Mouse (Mus musculus): Measurements from ENCODE around the gene Heca. TPM values are rescaled to one million over a fixed set of nuclear protein-coding genes. Genes with fewer than 3 reads are reported as not detected.
"Not testable (repeated sequence)": the region's sequence is repeated elsewhere in the genome, so short reads cannot be mapped to it uniquely, and the experiment has no call there.

Gene Heca
- total RNA-seq (2021) = 10 to 100 TPM; 28.9 to 33.0 TPM
- long read RNA-seq, full-length matches to known transcripts = 45 of 56 reads
- long read RNA-seq, partial matches to known transcripts = 5 of 56 reads
- long read RNA-seq, other reads (novel, unspliced or antisense) = 6 of 56 reads

- peak; percentile 81 to 88 for DNase-seq (ENCODE audit: low spot score in 2 of 2)
These were observed at the start of gene Heca for GRCm38 (mm10) chr10:17947960-17948730. Heca (minus strand) TSS chr10:17948067.

GRCm38 (mm10) chr10:17990576-17990975 lies 42.7 kb upstream of the Heca start:
- no peak for DNase-seq (ENCODE audit: low spot score in 2 of 2)

- DNase-seq (ENCODE audit: low spot score in 2 of 2) = no peak
These were observed 41.3 kb upstream of the Heca start for GRCm38 (mm10) chr10:17989136-17989535.

GRCm38 (mm10) chr10:17987823-17988423 lies 40.1 kb upstream of the Heca start:
- no peak for DNase-seq (ENCODE audit: low spot score in 2 of 2)

GRCm38 (mm10) chr10:17983313-17983712 lies 35.4 kb upstream of the Heca start:
- DNase-seq (ENCODE audit: low spot score in 2 of 2) = peak in 1 of 2 experiments; percentile 12

- DNase-seq (ENCODE audit: low spot score in 2 of 2) = no peak
These were observed 18.2 kb upstream of the Heca start for GRCm38 (mm10) chr10:17966090-17966489.

- DNase-seq (ENCODE audit: low spot score in 2 of 2) = peak; percentile 43 to 51
These were observed 2.9 kb upstream of the Heca start for GRCm38 (mm10) chr10:17950761-17951160.

GRCm38 (mm10) chr10:17947175-17947906 lies 526 bp downstream of the Heca start:
- DNase-seq (ENCODE audit: low spot score in 2 of 2) = peak; percentile 37 to 66

GRCm38 (mm10) chr10:17946799-17947174 lies 1.1 kb downstream of the Heca start:
- not testable (repeated sequence) for DNase-seq (ENCODE audit: low spot score in 2 of 2)

GRCm38 (mm10) chr10:17946046-17946445 lies 1.8 kb downstream of the Heca start:
- no peak for DNase-seq (ENCODE audit: low spot score in 2 of 2)

- DNase-seq (ENCODE audit: low spot score in 2 of 2) = no peak
These were observed 14.2 kb downstream of the Heca start for GRCm38 (mm10) chr10:17933622-17934021.

- no peak for DNase-seq (ENCODE audit: low spot score in 2 of 2)
These were observed 15.7 kb downstream of the Heca start for GRCm38 (mm10) chr10:17932131-17932530.

GRCm38 (mm10) chr10:17931157-17931556 lies 16.7 kb downstream of the Heca start:
- DNase-seq (ENCODE audit: low spot score in 2 of 2) = no peak

- peak in 1 of 2 experiments; percentile 72 for DNase-seq (ENCODE audit: low spot score in 2 of 2)
These were observed 17.3 kb downstream of the Heca start for GRCm38 (mm10) chr10:17930445-17931083.

- DNase-seq (ENCODE audit: low spot score in 2 of 2) = no peak
These were observed 22.7 kb downstream of the Heca start for GRCm38 (mm10) chr10:17925200-17925599.

- no peak for DNase-seq (ENCODE audit: low spot score in 2 of 2)
These were observed 23.7 kb downstream of the Heca start for GRCm38 (mm10) chr10:17924166-17924565.

GRCm38 (mm10) chr10:17921381-17921780 lies 26.5 kb downstream of the Heca start:
- DNase-seq (ENCODE audit: low spot score in 2 of 2) = no peak

GRCm38 (mm10) chr10:17919971-17920370 lies 27.9 kb downstream of the Heca start:
- DNase-seq (ENCODE audit: low spot score in 2 of 2) = no peak

- no peak for DNase-seq (ENCODE audit: low spot score in 2 of 2)
These were observed 28.8 kb downstream of the Heca start for GRCm38 (mm10) chr10:17919032-17919431.

- peak; percentile 53 to 81 for DNase-seq (ENCODE audit: low spot score in 2 of 2)
These were observed 39.1 kb downstream of the Heca start for GRCm38 (mm10) chr10:17908731-17909130.

- DNase-seq (ENCODE audit: low spot score in 2 of 2) = not testable (repeated sequence)
These were observed 41.5 kb downstream of the Heca start for GRCm38 (mm10) chr10:17906405-17906804.

Data from layer of hippocampus, adult 18-20 months (tissue).